Mouse (Mus musculus): Measurements from ENCODE around the gene Tbc1d22a. TPM values are rescaled to one million over a fixed set of nuclear protein-coding genes. Genes with fewer than 3 reads are reported as not detected.
"Not testable (repeated sequence)": the region's sequence is repeated elsewhere in the genome, so short reads cannot be mapped to it uniquely, and the experiment has no call there.

The Tbc1d22a gene
- polyA plus RNA-seq, 1 experiment from 2014 or later: 15.3 TPM

GRCm38 (mm10) chr15:86178594-86178993 is 35.7 kb upstream of the Tbc1d22a start:
- H3K27ac ChIP-seq (ENCODE audit: low read depth, low read length): no peak overlapping the region
- H3K4me3 ChIP-seq (ENCODE audit: low read depth, low read length): no peak overlapping the region
- no peaks in the 10 kb centered on the region for H3K9me3 ChIP-seq (ENCODE audit: control insufficient read depth)
- no peak overlapping the region for H3K9ac ChIP-seq (ENCODE audit: low read depth, low read length)
- H3K36me3 ChIP-seq (ENCODE audit: control insufficient read depth, insufficient read depth): no peaks in the 10 kb centered on the region
- H3K27me3 ChIP-seq (replicated peaks; ENCODE audit: control insufficient read depth, insufficient read depth, low read length): no peaks in the 10 kb centered on the region
- TF ChIP-seq CTCF (IDR thresholded peaks at IDR 0.05; ENCODE audit: low read depth): no peak
- H3K4me1 ChIP-seq (replicated peaks; ENCODE audit: control insufficient read depth, insufficient read depth, low read length): 0 out of 2 replicates have a peak, but pooled peaks cover 9% of the 10 kb centered on the region
- WGBS: 84% methylated on average over 6 of the region's 6 CpGs
- H3K4me2 ChIP-seq (replicated peaks; ENCODE audit: low read depth): no peak overlapping the region
- no peak for ATAC-seq

- no peak for ATAC-seq
- Histone ChIP-seq H3K36me3 (ENCODE audit: control insufficient read depth, insufficient read depth) (no peaks in the 10 kb centered on the region), H3K27ac (ENCODE audit: low read depth, low read length) (no peak overlapping the region), H3K9ac (ENCODE audit: low read depth, low read length) (no peak overlapping the region), H3K9me3 (ENCODE audit: control insufficient read depth) (no peaks in the 10 kb centered on the region), H3K27me3 (replicated peaks; ENCODE audit: control insufficient read depth, insufficient read depth, low read length) (no peaks in the 10 kb centered on the region), H3K4me1 (replicated peaks; ENCODE audit: control insufficient read depth, insufficient read depth, low read length) (0 out of 2 replicates have a peak, but pooled peaks cover 6% of the 10 kb centered on the region), H3K4me3 (ENCODE audit: low read depth, low read length) (no peak overlapping the region), H3K4me2 (replicated peaks; ENCODE audit: low read depth) (no peak overlapping the region)
- WGBS: 42% methylated on average over 4 of the region's 4 CpGs
- TF ChIP-seq CTCF (IDR thresholded peaks at IDR 0.05; ENCODE audit: low read depth): no peak
These were observed 33.8 kb upstream of the Tbc1d22a start for GRCm38 (mm10) chr15:86180427-86180826.

- not testable (repeated sequence) for H3K27ac ChIP-seq (ENCODE audit: low read depth, low read length); H3K9ac ChIP-seq (ENCODE audit: low read depth, low read length); ATAC-seq; H3K4me1 ChIP-seq (replicated peaks; ENCODE audit: control insufficient read depth, insufficient read depth, low read length); H3K36me3 ChIP-seq (ENCODE audit: control insufficient read depth, insufficient read depth); H3K4me2 ChIP-seq (replicated peaks; ENCODE audit: low read depth); H3K9me3 ChIP-seq (ENCODE audit: control insufficient read depth); H3K4me3 ChIP-seq (ENCODE audit: low read depth, low read length); H3K27me3 ChIP-seq (replicated peaks; ENCODE audit: control insufficient read depth, insufficient read depth, low read length)
- 95% methylated on average over 3 of the region's 3 CpGs for WGBS
These were observed 32.9 kb upstream of the Tbc1d22a start for GRCm38 (mm10) chr15:86181321-86181720.

- peak overlapping the region; percentile 27; the same call in 1 of the 2 replicates for H3K4me2 ChIP-seq (replicated peaks; ENCODE audit: low read depth)
- 0 out of 2 replicates have a peak, but pooled peaks cover 6% of the 10 kb centered on the region for H3K4me1 ChIP-seq (replicated peaks; ENCODE audit: control insufficient read depth, insufficient read depth, low read length)
- no peak overlapping the region for H3K9ac ChIP-seq (ENCODE audit: low read depth, low read length)
- no peaks in the 10 kb centered on the region for H3K27me3 ChIP-seq (replicated peaks; ENCODE audit: control insufficient read depth, insufficient read depth, low read length)
- H3K36me3 ChIP-seq (ENCODE audit: control insufficient read depth, insufficient read depth): no peaks in the 10 kb centered on the region
- TF ChIP-seq CTCF (IDR thresholded peaks at IDR 0.05; ENCODE audit: low read depth): no peak
- ATAC-seq: peak; percentile 56
- H3K9me3 ChIP-seq (ENCODE audit: control insufficient read depth): no peaks in the 10 kb centered on the region
- peak overlapping the region; percentile 71; the same call in 1 of the 2 replicates for H3K27ac ChIP-seq (ENCODE audit: low read depth, low read length)
- H3K4me3 ChIP-seq (ENCODE audit: low read depth, low read length): no peak overlapping the region
- 29% methylated on average over 11 of the region's 11 CpGs for WGBS
These were observed 32.3 kb upstream of the Tbc1d22a start for GRCm38 (mm10) chr15:86181941-86182439.

GRCm38 (mm10) chr15:86182646-86183045 is 31.6 kb upstream of the Tbc1d22a start:
- 42% methylated on average over 13 of the region's 13 CpGs for WGBS
- ATAC-seq: 0 out of 2 replicates have a peak, but pooled peaks have one; percentile 32
- Histone ChIP-seq H3K4me1 (replicated peaks; ENCODE audit: control insufficient read depth, insufficient read depth, low read length) (0 out of 2 replicates have a peak, but pooled peaks cover 6% of the 10 kb centered on the region), H3K4me2 (replicated peaks; ENCODE audit: low read depth) (peak overlapping the region; percentile 27; the same call in 1 of the 2 replicates), H3K4me3 (ENCODE audit: low read depth, low read length) (no peak overlapping the region), H3K36me3 (ENCODE audit: control insufficient read depth, insufficient read depth) (no peaks in the 10 kb centered on the region), H3K27ac (ENCODE audit: low read depth, low read length) (peak overlapping the region; percentile 71), H3K9ac (ENCODE audit: low read depth, low read length) (no peak overlapping the region), H3K27me3 (replicated peaks; ENCODE audit: control insufficient read depth, insufficient read depth, low read length) (no peaks in the 10 kb centered on the region), H3K9me3 (ENCODE audit: control insufficient read depth) (no peaks in the 10 kb centered on the region)
- no peak for TF ChIP-seq CTCF (IDR thresholded peaks at IDR 0.05; ENCODE audit: low read depth)

- ATAC-seq: no peak
- 97% methylated on average over 8 of the region's 8 CpGs for WGBS
- Histone ChIP-seq H3K27ac (ENCODE audit: low read depth, low read length) (no peak overlapping the region), H3K4me1 (replicated peaks; ENCODE audit: control insufficient read depth, insufficient read depth, low read length) (0 out of 2 replicates have a peak, but pooled peaks cover 6% of the 10 kb centered on the region), H3K4me2 (replicated peaks; ENCODE audit: low read depth) (no peak overlapping the region), H3K27me3 (replicated peaks; ENCODE audit: control insufficient read depth, insufficient read depth, low read length) (no peaks in the 10 kb centered on the region), H3K9ac (ENCODE audit: low read depth, low read length) (no peak overlapping the region), H3K4me3 (ENCODE audit: low read depth, low read length) (no peak overlapping the region), H3K36me3 (ENCODE audit: control insufficient read depth, insufficient read depth) (no peaks in the 10 kb centered on the region), H3K9me3 (ENCODE audit: control insufficient read depth) (no peaks in the 10 kb centered on the region)
- TF ChIP-seq CTCF (IDR thresholded peaks at IDR 0.05; ENCODE audit: low read depth): no peak
These were observed 30.8 kb upstream of the Tbc1d22a start for GRCm38 (mm10) chr15:86183484-86183883.

All from intestine, postnatal 0 days (tissue).